Mouse (Mus musculus): Measurements from ENCODE around the gene Gm20388. TPM values are rescaled to one million over a fixed set of nuclear protein-coding genes. Genes with fewer than 3 reads are reported as not detected.
A peak's percentile ranks its signal among the peaks of the same experiment; 100 is the strongest.

Gene Gm20388
- polyA plus RNA-seq, 1 experiment, result 28.1 TPM

DNA sequence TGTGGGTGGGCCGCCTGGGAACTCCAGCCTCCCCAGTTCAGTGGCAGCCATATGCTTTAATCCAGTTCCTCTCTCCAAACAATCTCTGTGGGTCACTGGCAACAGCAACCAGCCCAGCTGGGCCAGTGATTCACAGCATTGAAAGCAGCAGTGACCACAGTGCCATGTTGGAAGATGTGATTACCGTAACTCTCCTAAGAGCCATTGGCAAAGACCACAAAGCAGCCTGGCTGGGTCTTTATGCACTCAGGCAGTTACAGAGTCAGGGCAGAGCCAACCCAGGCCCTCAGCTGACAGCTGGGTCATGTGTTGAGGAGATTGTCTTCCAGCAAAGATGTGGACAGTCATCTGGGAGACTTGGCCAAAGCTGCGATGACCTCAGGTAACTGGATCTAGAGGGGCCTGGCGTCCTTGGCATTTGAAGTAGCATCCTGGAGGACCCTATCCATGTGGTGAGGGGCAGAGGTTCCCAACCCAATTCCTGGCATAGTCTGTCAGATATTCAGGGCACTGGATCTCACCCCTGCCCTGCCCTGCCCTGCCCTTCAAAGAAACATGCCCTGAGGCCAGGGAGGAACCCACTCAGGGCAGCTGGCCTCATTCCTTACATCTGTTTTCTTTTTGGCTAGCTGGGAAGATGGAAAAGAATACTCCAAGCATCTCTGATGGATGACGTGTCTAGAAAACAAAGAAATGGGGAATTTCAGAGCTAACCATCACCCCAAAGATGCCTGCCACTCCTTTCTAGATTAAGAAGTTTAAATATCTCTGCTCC, 1052.2 kb downstream of the Gm20388 start:
- no peaks in the 10 kb centered on the region for H3K36me3 ChIP-seq (ENCODE audit: control insufficient read depth, insufficient read depth, low read length, poor library complexity, severe bottlenecking)
- no peak for TF ChIP-seq CTCF (IDR thresholded peaks at IDR 0.05; ENCODE audit: low read depth, low read length)
- TF ChIP-seq POLR2A (IDR thresholded peaks at IDR 0.05; ENCODE audit: insufficient read depth, low read length), result no peak
- TF ChIP-seq EP300 (IDR thresholded peaks at IDR 0.05; ENCODE audit: insufficient read depth, low read depth, low read length), result no peak
- no peaks in the 10 kb centered on the region for H3K9me3 ChIP-seq (replicated peaks; ENCODE audit: control insufficient read depth, insufficient read depth, low read length, poor library complexity, severe bottlenecking)
- H3K27ac ChIP-seq (ENCODE audit: insufficient read depth, low read length), result no peak overlapping the region
- no peak overlapping the region for H3K9ac ChIP-seq (ENCODE audit: low read depth, poor library complexity, severe bottlenecking)
- H3K4me3 ChIP-seq (ENCODE audit: low read depth, low read length), result no peak overlapping the region
- H3K4me1 ChIP-seq (ENCODE audit: control insufficient read depth, insufficient read depth, low read length), result no peaks in the 10 kb centered on the region
- H3K27me3 ChIP-seq (ENCODE audit: control insufficient read depth, insufficient read depth, low read length, poor library complexity, severe bottlenecking), result no peaks in the 10 kb centered on the region

DNA sequence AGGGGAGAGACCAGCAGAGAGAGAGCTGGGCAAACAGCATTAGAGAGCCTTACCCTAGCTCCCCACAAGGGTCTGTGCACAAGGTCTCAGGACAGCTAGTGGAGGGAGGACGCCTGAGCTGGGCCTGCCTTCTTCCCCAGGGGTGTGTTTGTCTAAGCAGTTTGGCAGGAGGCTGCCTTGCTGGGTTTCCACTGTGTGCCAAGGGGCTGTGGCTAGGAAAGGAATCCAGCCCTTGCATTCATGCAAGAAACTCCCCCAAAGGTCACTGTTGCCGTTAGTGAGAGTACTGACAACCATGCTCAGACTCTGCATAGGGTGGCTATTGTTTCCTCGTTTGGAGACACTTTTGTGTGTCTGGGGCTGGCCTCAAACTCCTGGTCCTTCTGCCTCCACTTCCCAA, 1055.9 kb downstream of the Gm20388 start:
- H3K9me3 ChIP-seq (replicated peaks; ENCODE audit: control insufficient read depth, insufficient read depth, low read length, poor library complexity, severe bottlenecking), result no peaks in the 10 kb centered on the region
- H3K27ac ChIP-seq (ENCODE audit: insufficient read depth, low read length), result no peak overlapping the region
- no peaks in the 10 kb centered on the region for H3K36me3 ChIP-seq (ENCODE audit: control insufficient read depth, insufficient read depth, low read length, poor library complexity, severe bottlenecking)
- H3K4me1 ChIP-seq (ENCODE audit: control insufficient read depth, insufficient read depth, low read length), result no peaks in the 10 kb centered on the region
- H3K4me3 ChIP-seq (ENCODE audit: low read depth, low read length), result no peak overlapping the region
- no peaks in the 10 kb centered on the region for H3K27me3 ChIP-seq (ENCODE audit: control insufficient read depth, insufficient read depth, low read length, poor library complexity, severe bottlenecking)
- no peak for TF ChIP-seq EP300 (IDR thresholded peaks at IDR 0.05; ENCODE audit: insufficient read depth, low read depth, low read length)
- TF ChIP-seq POLR2A (IDR thresholded peaks at IDR 0.05; ENCODE audit: insufficient read depth, low read length), result no peak
- TF ChIP-seq CTCF (IDR thresholded peaks at IDR 0.05; ENCODE audit: low read depth, low read length), result no peak
- H3K9ac ChIP-seq (ENCODE audit: low read depth, poor library complexity, severe bottlenecking), result no peak overlapping the region

- no peaks in the 10 kb centered on the region for H3K27me3 ChIP-seq (ENCODE audit: control insufficient read depth, insufficient read depth, low read length, poor library complexity, severe bottlenecking)
- H3K4me1 ChIP-seq (ENCODE audit: control insufficient read depth, insufficient read depth, low read length), result no peaks in the 10 kb centered on the region
- TF ChIP-seq POLR2A (IDR thresholded peaks at IDR 0.05; ENCODE audit: insufficient read depth, low read length), result no peak
- no peak for TF ChIP-seq EP300 (IDR thresholded peaks at IDR 0.05; ENCODE audit: insufficient read depth, low read depth, low read length)
- TF ChIP-seq CTCF (IDR thresholded peaks at IDR 0.05; ENCODE audit: low read depth, low read length), result no peak
- H3K9ac ChIP-seq (ENCODE audit: low read depth, poor library complexity, severe bottlenecking), result no peak overlapping the region
- no peak overlapping the region for H3K4me3 ChIP-seq (ENCODE audit: low read depth, low read length)
- H3K9me3 ChIP-seq (replicated peaks; ENCODE audit: control insufficient read depth, insufficient read depth, low read length, poor library complexity, severe bottlenecking), result no peaks in the 10 kb centered on the region
- no peak overlapping the region for H3K27ac ChIP-seq (ENCODE audit: insufficient read depth, low read length)
- no peaks in the 10 kb centered on the region for H3K36me3 ChIP-seq (ENCODE audit: control insufficient read depth, insufficient read depth, low read length, poor library complexity, severe bottlenecking)
Measured at GRCm38 (mm10) chr8:120968308-120968707, 1057.7 kb downstream of the Gm20388 start.

GRCm38 (mm10) chr8:120970346-120970745, 1059.7 kb downstream of the Gm20388 start:
- no peak overlapping the region for H3K4me3 ChIP-seq (ENCODE audit: low read depth, low read length)
- H3K36me3 ChIP-seq (ENCODE audit: control insufficient read depth, insufficient read depth, low read length, poor library complexity, severe bottlenecking), result no peaks in the 10 kb centered on the region
- no peaks in the 10 kb centered on the region for H3K9me3 ChIP-seq (replicated peaks; ENCODE audit: control insufficient read depth, insufficient read depth, low read length, poor library complexity, severe bottlenecking)
- no peaks in the 10 kb centered on the region for H3K27me3 ChIP-seq (ENCODE audit: control insufficient read depth, insufficient read depth, low read length, poor library complexity, severe bottlenecking)
- no peaks in the 10 kb centered on the region for H3K4me1 ChIP-seq (ENCODE audit: control insufficient read depth, insufficient read depth, low read length)
- no peak overlapping the region for H3K9ac ChIP-seq (ENCODE audit: low read depth, poor library complexity, severe bottlenecking)
- H3K27ac ChIP-seq (ENCODE audit: insufficient read depth, low read length), result no peak overlapping the region
- no peak for TF ChIP-seq EP300 (IDR thresholded peaks at IDR 0.05; ENCODE audit: insufficient read depth, low read depth, low read length)
- no peak for TF ChIP-seq POLR2A (IDR thresholded peaks at IDR 0.05; ENCODE audit: insufficient read depth, low read length)
- TF ChIP-seq CTCF (IDR thresholded peaks at IDR 0.05; ENCODE audit: low read depth, low read length), result peak; percentile 90

DNA sequence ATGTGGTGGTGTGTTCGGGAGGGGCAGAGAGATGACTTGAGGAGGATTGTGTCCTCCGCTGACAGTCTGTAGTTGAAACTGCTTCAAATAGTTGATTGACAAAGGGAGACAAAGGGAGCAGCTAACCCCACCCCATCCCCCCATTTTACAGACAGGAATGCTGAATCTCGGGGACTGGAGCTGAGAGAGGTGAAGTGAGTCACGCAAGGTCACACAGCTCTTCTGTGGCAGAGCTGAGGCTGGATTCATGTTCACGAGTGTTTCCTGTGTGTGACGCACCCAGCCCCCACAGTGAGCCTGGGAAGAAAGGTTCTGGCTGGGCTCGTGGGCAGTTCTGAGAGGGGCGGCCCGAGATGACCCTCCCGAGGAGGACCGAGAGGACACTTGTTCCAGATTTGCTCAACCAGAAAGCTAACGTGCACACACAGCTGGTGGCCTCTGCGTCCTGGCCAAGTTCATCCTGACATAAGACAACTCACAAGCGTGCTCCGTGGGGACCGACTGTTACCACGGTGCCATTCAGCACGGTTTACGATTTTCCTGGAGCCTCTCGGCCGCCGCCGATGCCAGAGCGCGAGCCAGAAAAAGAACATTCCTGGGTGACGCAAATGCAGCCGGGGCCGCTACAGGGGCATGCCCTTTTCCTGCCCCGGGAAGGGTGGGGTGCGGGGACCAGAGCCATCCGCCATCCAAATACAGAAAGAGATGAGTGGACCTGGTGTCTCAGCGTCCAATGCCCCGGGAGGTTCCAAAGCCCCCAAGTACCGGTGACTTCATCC, 1061.2 kb downstream of the Gm20388 start:
- Histone ChIP-seq H3K9me3 (replicated peaks; ENCODE audit: control insufficient read depth, insufficient read depth, low read length, poor library complexity, severe bottlenecking) (no peaks in the 10 kb centered on the region), H3K4me3 (ENCODE audit: low read depth, low read length) (peak overlapping the region; percentile 33), H3K36me3 (ENCODE audit: control insufficient read depth, insufficient read depth, low read length, poor library complexity, severe bottlenecking) (no peaks in the 10 kb centered on the region), H3K27ac (ENCODE audit: insufficient read depth, low read length) (no peak overlapping the region), H3K27me3 (ENCODE audit: control insufficient read depth, insufficient read depth, low read length, poor library complexity, severe bottlenecking) (no peaks in the 10 kb centered on the region), H3K4me1 (ENCODE audit: control insufficient read depth, insufficient read depth, low read length) (no peaks in the 10 kb centered on the region), H3K9ac (ENCODE audit: low read depth, poor library complexity, severe bottlenecking) (peak overlapping the region; percentile 47)
- TF ChIP-seq CTCF (IDR thresholded peaks at IDR 0.05; ENCODE audit: low read depth, low read length), result no peak
- no peak for TF ChIP-seq POLR2A (IDR thresholded peaks at IDR 0.05; ENCODE audit: insufficient read depth, low read length)
- no peak for TF ChIP-seq EP300 (IDR thresholded peaks at IDR 0.05; ENCODE audit: insufficient read depth, low read depth, low read length)

DNA sequence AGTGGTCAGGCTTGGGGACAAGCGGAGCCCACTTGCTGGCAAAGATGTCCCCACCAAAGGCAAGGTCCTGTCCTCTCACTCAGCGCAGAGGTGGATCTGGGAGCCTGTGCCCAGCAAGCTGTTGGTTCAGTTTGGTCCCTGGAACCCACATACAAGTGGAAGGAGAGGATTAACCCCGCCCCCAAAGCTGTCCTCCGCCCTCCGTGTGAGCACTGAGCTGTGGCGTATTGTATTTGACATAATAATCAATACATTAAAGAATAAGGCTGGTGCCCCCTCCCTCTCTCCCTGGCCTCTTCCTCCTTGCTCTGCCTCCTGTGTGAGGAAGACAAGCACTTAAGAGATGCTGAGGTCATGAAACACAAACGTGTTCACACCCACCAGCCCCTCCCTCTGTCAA, 1062.4 kb downstream of the Gm20388 start:
- Histone ChIP-seq H3K9me3 (replicated peaks; ENCODE audit: control insufficient read depth, insufficient read depth, low read length, poor library complexity, severe bottlenecking) (no peaks in the 10 kb centered on the region), H3K27ac (ENCODE audit: insufficient read depth, low read length) (no peak overlapping the region), H3K36me3 (ENCODE audit: control insufficient read depth, insufficient read depth, low read length, poor library complexity, severe bottlenecking) (no peaks in the 10 kb centered on the region), H3K27me3 (ENCODE audit: control insufficient read depth, insufficient read depth, low read length, poor library complexity, severe bottlenecking) (no peaks in the 10 kb centered on the region), H3K4me3 (ENCODE audit: low read depth, low read length) (no peak overlapping the region), H3K4me1 (ENCODE audit: control insufficient read depth, insufficient read depth, low read length) (no peaks in the 10 kb centered on the region), H3K9ac (ENCODE audit: low read depth, poor library complexity, severe bottlenecking) (no peak overlapping the region)
- no peak for TF ChIP-seq POLR2A (IDR thresholded peaks at IDR 0.05; ENCODE audit: insufficient read depth, low read length)
- no peak for TF ChIP-seq EP300 (IDR thresholded peaks at IDR 0.05; ENCODE audit: insufficient read depth, low read depth, low read length)
- TF ChIP-seq CTCF (IDR thresholded peaks at IDR 0.05; ENCODE audit: low read depth, low read length), result no peak

Data from ES-Bruce4 (cell line).